Mouse (Mus musculus) ES-Bruce4 (cell line): ENCODE measurements at regions not wholly inside any gene's neighbourhood (a gene's known extent, or its start where the extent isn't known, plus 50 kb on each side); places are given as distances from the start of the nearest gene placed in this dataset.
"Not testable (repeated sequence)": the region's sequence is repeated elsewhere in the genome, so short reads cannot be mapped to it uniquely, and the experiment has no call there.

Source experiments
- H3K27ac ChIP-seq: 2 replicates; pipeline ENCODE4 v1.5.1; 2012; ENCODE audit warnings: low read length, inconsistent platforms; ENCODE audit not compliant: insufficient read depth
- H3K27me3 ChIP-seq: 2 replicates; pipeline ENCODE4 v1.6.1; 2012; ENCODE audit warnings: mild to moderate bottlenecking, low read length, inconsistent platforms; ENCODE audit not compliant: control insufficient read depth, poor library complexity, insufficient read depth, severe bottlenecking
- H3K36me3 ChIP-seq: 2 replicates; pipeline ENCODE4 v1.6.1; 2012; ENCODE audit warnings: inconsistent platforms, mild to moderate bottlenecking, low read length, moderate library complexity; ENCODE audit not compliant: control insufficient read depth, poor library complexity, insufficient read depth, severe bottlenecking
- H3K4me1 ChIP-seq: one replicate; pipeline ENCODE4 v1.8.1; 2011; ENCODE audit warnings: low read length; ENCODE audit not compliant: control insufficient read depth, insufficient read depth
- H3K4me3 ChIP-seq: 2 replicates; pipeline ENCODE4 v1.5.1; 2011; ENCODE audit warnings: low read depth, mild to moderate bottlenecking, low read length
- H3K9ac ChIP-seq: 2 replicates; pipeline ENCODE4 v1.6.1; 2012; ENCODE audit warnings: low read depth, mild to moderate bottlenecking, inconsistent platforms; ENCODE audit not compliant: poor library complexity, severe bottlenecking
- H3K9me3 ChIP-seq: replicated peaks from 2 replicates; pipeline ENCODE4 v1.6.1; 2012; ENCODE audit warnings: mild to moderate bottlenecking, low read length, inconsistent platforms; ENCODE audit not compliant: control insufficient read depth, poor library complexity, insufficient read depth, severe bottlenecking
- CTCF ChIP-seq: IDR thresholded peaks from one replicate; pipeline ENCODE4 v1.8.1; 2011; ENCODE audit warnings: low read depth, low read length
- EP300 ChIP-seq: IDR thresholded peaks from 2 replicates; pipeline ENCODE4 v1.6.1; 2011; ENCODE audit warnings: low read depth, low read length; ENCODE audit not compliant: insufficient read depth
- POLR2A ChIP-seq: IDR thresholded peaks from one replicate; pipeline ENCODE4 v1.8.1; 2011; ENCODE audit warnings: low read length; ENCODE audit not compliant: insufficient read depth

DNA sequence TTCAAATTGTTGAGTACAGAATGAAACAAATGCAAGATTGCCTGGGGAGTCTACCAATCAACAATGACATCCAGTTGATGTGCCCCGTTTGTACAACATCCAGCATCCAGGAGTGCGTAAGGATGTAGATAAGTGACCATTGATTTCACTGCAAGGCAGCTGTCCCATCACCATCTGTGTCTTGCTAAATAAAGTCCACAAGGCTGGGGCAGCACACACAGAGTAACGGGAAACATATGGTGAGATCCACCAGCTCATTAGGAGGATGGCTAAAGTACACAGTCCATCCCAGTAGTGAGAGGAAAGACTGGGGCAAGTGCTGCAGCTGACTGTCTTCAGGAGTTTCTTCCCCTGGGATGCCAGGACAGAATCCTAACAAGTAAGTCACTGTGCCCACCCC lies 284.8 kb downstream of the Phf3 start:
- Histone ChIP-seq H3K9ac (no peak overlapping the region), H3K27ac (no peak overlapping the region), H3K4me1 (no peaks in the 10 kb centered on the region), H3K9me3 (no peaks in the 10 kb centered on the region), H3K36me3 (no peaks in the 10 kb centered on the region), H3K4me3 (no peak overlapping the region), H3K27me3 (no peaks in the 10 kb centered on the region)
- TF ChIP-seq EP300 (no peak), POLR2A (no peak), CTCF (no peak)

GRCm38 (mm10) chr1:30588336-30588735 lies 285.4 kb downstream of the Phf3 start:
- TF ChIP-seq POLR2A (no peak), EP300 (no peak), CTCF (no peak)
- Histone ChIP-seq H3K9me3 (no peaks in the 10 kb centered on the region), H3K9ac (no peak overlapping the region), H3K27ac (no peak overlapping the region), H3K27me3 (no peaks in the 10 kb centered on the region), H3K36me3 (no peaks in the 10 kb centered on the region), H3K4me3 (no peak overlapping the region), H3K4me1 (no peaks in the 10 kb centered on the region)

- no peak overlapping the region for H3K27ac ChIP-seq
- TF ChIP-seq EP300 (no peak), CTCF (peak; percentile 14)
- no peaks in the 10 kb centered on the region for H3K36me3 ChIP-seq
- H3K4me3 ChIP-seq: no peak overlapping the region
- no peaks in the 10 kb centered on the region for H3K4me1 ChIP-seq
- H3K9me3 ChIP-seq: no peaks in the 10 kb centered on the region
- no peaks in the 10 kb centered on the region for H3K27me3 ChIP-seq
- no peak overlapping the region for H3K9ac ChIP-seq
These were observed 288.9 kb downstream of the Phf3 start for GRCm38 (mm10) chr1:30584806-30585205.

DNA sequence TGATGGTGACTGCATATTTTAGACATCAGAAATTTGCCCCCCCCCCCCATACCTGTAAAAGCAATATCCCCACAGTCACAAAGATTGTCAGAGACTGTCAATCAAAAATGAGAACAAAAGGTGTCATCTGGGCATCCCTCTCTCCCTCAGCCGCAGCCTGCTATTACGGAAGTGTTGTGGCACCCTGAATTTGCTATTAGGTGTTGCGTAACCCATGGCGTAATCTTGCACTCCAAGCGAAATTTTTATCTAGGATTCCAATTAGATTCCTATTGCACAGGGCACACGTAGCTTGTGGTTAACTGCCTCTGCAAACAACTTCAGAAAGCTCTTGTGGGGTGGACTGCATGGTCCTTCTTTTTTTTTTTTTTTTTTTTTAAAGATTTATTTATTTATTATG lies 289.9 kb downstream of the Phf3 start:
- no peaks in the 10 kb centered on the region for H3K4me1 ChIP-seq
- no peak overlapping the region for H3K9ac ChIP-seq
- no peaks in the 10 kb centered on the region for H3K36me3 ChIP-seq
- H3K27me3 ChIP-seq: no peaks in the 10 kb centered on the region
- no peaks in the 10 kb centered on the region for H3K9me3 ChIP-seq
- H3K27ac ChIP-seq: no peak overlapping the region
- no peak overlapping the region for H3K4me3 ChIP-seq
- TF ChIP-seq POLR2A (no peak), CTCF (no peak), EP300 (no peak)

- H3K9me3 ChIP-seq: no peaks in the 10 kb centered on the region
- no peaks in the 10 kb centered on the region for H3K4me1 ChIP-seq
- TF ChIP-seq POLR2A: no peak
- no peak for TF ChIP-seq CTCF
- TF ChIP-seq EP300: no peak
- no peaks in the 10 kb centered on the region for H3K27me3 ChIP-seq
- no peak overlapping the region for H3K9ac ChIP-seq
- no peak overlapping the region for H3K4me3 ChIP-seq
- H3K36me3 ChIP-seq: no peaks in the 10 kb centered on the region
- no peak overlapping the region for H3K27ac ChIP-seq
These were observed 309.0 kb downstream of the Phf3 start for GRCm38 (mm10) chr1:30564757-30565156.

DNA sequence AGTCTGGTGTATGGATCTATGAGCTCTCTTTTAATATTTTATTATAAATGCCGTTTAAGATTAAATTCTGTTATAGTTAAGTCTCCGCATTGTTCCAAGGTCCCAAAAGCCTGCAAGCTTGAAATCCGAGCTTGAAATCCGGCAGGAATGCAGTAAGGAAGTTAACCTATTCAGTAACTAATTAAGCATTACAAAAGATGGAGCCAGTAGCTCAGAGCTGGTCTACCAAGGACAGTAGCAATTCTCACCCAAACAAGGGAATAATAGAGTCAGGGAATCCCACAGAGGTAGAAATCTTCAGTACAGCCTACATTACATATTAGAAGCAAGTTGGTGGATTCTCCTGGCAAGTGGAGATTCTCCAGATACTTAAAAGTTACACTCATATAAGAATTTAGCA lies 325.0 kb downstream of the Phf3 start:
- H3K4me3 ChIP-seq, H3K9ac ChIP-seq, H3K36me3 ChIP-seq, H3K27me3 ChIP-seq, H3K4me1 ChIP-seq, H3K9me3 ChIP-seq: not testable (repeated sequence)
- H3K27ac ChIP-seq: peak overlapping the region; percentile 61; the same call in 1 of the 2 replicates
